Mouse (Mus musculus) T-helper 1 cell (primary cell): ENCODE measurements at regions not wholly inside any gene's neighbourhood (a gene's known extent, or its start where the extent isn't known, plus 50 kb on each side); places are given as distances from the start of the nearest gene placed in this dataset.

Experiments used
- in situ Hi-C: fragments of 300-600 bp; cut with MboI, MseI; formaldehyde crosslinking; loops from one replicate; pipeline ENCODE4 v1.15.1; 2025; ENCODE audit warnings: high pct_unique_total_duplicates

DNA sequence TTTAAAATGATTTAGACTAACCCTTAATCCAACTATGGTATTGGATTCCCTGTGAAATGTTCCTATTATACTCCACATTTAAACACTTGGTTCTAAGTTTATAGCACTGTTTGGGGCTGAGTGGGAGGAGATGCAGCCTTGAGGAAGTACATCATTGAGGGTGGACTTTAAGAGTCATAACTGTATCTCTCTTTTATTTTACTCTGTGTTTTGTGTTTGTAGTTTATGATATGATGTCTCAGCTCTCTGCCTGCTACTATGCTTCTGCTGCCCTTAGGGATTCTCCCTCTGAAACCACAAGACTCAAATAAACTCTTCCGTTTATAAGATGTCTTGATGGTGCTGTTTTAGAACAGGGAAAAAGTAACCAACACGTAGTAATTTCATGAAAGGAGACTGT is 797.7 kb upstream of the Sel1l start:
- in situ Hi-C loops = no loop called here

DNA sequence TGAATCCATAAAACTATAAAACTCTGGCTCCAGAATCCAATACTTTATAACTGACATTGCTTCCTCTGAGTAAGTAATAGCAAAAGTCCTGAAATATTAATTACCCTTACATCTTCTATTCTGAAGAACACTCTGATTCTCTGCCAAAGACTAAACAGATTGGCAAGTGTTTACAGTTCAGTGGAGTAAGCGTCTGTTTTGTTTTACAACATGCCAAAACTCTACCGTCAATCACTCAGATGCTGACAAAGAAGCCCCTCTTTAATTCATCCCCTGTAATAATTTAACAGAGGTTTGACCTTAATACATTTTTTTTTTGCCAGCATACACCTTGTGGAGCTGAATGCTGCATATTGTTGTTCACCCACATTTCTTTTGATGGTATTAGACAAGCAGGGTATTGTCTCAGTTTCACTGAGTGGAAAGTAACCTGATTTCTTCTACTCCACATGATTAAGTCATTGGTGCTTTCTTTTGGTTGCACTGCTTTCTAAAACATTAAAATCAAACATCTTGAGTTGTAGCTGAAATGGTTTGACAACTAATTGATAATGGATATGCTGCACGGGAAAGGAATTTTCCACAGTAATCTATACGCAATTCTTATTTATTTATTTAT is 796.2 kb upstream of the Sel1l start:
- in situ Hi-C loops = no loop called here

DNA sequence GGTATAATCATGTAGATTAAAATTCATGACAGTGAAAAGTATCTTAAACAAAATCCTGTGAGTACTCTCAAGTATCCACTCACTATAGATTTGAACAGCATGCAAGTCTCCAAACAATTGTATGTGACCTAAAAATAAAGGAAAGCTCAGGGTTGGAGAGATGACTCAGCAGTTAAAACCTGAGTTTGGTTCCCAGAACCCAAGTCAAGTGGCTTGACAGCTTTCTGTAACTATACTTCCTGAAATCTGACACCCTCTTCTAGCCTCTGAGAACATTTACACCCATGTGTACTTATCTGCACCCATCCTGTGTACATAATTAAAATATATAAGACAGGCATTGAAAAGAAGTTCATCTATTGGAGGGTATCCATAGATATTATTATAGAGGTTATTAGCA is 770.2 kb upstream of the Sel1l start:
- in situ Hi-C loops = no loop called here

DNA sequence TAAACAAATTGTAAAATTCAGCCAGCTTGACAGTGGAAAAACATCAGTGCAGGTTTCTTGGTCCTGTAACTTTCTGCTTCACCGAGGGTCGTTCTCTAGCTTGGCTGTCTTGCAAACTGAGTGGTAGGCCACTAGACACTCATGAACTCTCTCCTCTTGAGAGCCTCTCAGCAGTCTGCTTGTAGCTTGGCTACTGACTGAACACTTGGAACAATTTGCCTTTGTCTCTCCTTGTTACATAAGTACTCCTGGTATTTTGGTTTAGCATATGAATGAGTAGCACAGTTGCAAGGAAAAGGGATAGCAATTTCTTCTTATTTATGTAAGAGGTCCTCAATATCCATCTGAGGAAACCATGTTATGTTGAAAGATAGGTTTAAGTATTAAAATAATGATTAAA is 769.6 kb upstream of the Sel1l start:
- in situ Hi-C loops = no loop called here

DNA sequence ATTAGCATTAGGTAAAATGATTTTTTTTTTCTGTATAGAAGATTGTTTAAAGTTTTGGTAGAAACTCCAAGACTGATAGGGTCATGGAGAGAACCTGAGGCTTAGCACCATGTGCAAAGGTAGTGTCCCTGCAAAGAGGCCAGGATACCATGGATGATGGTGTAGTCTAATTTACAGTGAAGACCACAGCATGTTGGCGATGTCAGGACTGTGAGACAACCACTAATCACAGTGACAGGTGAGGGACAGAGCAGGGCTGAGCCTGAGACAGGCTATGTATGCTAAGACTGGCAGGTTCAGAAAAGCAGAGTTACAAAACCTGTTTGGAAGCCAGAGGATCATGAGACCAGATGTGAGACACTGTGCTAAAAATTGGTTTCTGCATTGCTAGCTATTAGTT is 752.7 kb upstream of the Sel1l start:
- in situ Hi-C loops = no loop called here

DNA sequence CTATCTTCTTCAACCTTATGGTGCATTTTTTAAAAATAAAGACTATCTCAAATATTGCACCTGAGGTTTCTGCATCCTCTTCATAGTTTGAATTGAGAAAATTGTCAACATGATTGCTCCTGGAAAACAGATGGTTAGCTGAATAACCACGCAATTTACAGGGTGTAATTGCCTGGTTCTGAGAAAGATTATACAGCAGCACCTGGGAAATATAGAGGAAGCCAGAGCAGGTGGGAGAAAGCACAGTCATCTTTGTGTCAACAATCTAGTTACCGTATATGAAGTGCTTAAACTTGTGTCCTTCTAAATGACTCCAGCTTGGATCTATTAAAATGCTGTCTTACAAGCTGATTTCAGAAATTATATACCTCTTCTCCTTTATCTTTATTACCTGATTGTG is 740.8 kb upstream of the Sel1l start:
- in situ Hi-C loops = no loop called here

DNA sequence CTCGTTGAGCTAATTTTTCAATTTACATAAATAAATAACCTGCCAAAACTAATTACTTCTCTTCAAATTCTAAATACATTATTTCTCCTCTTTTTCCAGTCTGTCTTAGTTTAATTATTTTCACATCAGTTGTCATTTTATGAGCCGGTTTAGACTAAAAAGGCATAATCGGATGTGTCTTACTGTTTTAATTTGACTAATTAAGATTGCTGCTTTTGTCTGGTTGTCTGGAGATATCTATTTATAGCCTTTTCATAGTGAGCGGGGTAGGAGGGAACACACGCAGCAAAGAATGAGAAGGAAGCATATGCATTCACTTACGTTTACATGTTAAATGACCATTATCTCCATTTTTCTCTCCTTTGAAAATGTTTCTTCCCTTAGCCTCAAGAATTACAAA is 740.3 kb upstream of the Sel1l start:
- in situ Hi-C loops = no loop called here

DNA sequence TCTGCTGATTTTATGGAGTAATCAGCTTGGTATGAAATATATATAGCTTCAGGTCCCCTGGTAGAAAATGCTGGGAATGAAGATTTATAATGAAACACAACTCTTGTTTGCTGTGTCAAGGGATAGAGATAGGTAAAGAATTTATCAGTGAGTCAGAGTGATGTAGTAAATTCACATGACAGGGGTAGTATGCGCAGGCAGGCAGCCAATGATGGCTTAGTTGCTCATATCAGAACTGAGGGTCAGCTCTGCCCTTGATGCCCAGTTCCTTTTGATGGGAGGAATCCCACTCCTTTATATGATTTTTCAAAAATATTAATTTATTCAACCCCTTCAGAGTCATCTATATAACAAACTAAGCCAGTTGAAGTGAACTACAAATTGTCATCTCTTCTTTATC is 729.6 kb upstream of the Sel1l start:
- in situ Hi-C loops = no loop called here
